Mouse (Mus musculus): ENCODE results near the gene Selenof. TPM values are rescaled to one million over a fixed set of nuclear protein-coding genes. Genes with fewer than 3 reads are reported as not detected.

Gene Selenof
- polyA plus RNA-seq, 1 experiment = 491 TPM

DNA sequence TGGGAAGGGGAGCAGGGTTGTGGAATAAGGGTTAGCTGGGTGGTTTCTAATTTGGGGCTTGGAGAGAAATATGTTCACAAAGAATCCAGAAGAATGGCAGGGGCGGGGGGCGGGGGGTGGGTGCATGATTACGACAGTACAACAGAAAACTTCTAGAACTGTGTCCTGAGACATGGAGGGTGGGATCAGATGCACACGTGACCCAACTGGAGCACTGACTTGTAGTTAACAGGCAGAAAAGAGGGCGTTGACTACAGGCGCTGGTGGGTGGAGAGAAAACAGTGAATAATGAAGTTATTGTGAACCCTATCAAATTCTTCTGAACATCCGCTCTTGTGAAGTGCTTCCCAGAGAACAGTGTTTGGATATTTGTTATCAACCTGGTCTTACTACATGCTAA is 6.2 kb upstream of the Selenof start:
- DNase-seq (ENCODE audit: low spot score) = no peak

GRCm38 (mm10) chr3:144565212-144565611 is 4.9 kb upstream of the Selenof start:
- DNase-seq (ENCODE audit: low spot score) = no peak

- no peak for DNase-seq (ENCODE audit: low spot score)
These were observed 1.2 kb upstream of the Selenof start for GRCm38 (mm10) chr3:144568861-144569361.

DNA sequence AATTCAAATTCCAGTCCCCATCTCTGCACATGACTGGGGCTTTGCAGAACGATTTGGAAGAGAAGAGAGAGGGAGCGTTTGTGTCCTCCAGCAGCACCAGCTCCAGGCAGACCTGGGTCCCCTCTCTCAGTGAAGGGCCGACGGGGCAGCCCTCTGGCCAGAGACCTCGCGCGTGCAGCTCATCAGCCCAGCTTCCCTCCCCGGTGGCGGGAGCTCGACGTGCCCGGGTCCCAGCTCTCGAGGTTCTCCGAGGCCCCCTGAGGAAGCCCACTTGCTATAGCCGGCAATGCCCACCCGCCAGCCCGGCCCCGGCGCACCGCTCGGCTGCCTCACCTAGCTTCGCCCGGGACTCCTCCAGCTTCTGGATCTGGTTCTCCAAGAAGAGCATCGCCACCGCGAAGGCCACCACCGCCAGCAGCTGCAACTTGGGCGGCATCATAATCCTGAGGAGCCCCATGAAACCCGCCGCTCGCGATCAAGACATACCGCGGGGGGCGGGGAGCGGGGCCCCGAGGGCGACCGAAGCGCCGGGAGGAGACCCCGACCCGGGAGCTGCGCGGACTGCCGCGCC is 618 bp upstream of the Selenof start:
- DNase-seq (ENCODE audit: low spot score) = no peak

GRCm38 (mm10) chr3:144570816-144571487 is 848 bp downstream of the Selenof start:
- DNase-seq (ENCODE audit: low spot score) = no peak

DNA sequence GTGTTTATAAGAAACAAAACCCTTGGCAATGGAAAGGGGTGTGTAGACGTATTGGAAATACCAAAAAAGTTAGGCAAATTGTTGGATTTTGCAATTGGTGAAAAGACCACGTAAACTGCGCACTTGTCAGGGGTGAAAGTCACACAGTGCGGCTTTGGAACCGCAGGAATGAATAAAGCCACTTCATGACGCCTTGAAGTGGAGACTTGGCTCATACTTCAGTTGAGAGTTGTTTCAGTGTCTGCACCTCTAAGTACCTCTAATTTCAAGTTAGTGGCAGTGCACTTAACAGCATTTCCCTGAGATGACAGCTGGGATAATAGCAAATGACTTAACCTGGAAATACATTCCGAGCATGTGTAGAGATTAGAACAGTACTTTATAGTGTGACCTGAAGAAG is 4.2 kb downstream of the Selenof start:
- DNase-seq (ENCODE audit: low spot score) = no peak

DNA sequence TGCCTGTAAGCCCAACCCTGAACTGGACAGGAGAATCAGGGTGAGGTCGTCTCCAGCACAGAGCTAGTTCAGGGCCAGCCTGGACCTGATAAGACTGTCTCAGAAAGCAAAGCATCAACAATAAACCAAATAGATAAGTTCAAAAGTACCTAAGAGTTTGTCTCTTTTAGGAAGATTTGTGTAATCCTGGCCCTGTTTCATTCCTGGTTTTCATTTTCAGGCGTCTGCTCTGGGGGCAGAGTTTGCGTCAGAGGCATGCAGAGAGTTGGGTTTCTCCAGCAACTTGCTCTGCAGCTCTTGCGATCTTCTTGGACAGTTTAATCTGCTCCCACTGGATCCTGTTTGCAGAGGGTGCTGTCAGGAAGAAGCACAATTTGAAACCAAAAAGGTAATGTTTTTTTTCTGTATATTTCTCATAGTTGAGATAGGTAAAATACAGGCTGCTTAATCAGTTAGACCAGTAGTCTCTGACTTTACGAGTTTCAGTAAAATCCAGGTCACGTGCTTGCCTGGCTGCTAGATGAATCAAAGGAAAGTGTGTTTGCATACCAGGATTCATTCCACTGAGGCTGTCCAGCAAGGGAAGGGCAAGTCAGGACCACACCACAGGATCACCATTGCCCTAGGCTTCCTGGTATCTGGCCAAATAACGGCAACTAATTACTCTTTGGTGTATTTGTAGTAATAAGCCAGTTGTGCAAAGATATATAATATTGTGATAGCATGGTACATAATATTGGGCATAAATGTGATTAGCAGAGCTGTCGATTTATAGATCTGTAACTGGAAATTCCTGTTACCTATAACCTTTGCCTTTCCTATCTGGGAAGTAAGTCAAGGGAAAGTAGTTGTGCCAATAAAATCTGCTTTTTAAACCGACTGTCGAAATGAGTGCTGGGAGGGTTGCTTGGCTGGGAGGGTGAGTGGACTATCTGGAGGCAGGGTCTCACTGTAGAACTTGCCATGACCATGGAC is 7.5 kb downstream of the Selenof start:
- no peak for DNase-seq (ENCODE audit: low spot score)

GRCm38 (mm10) chr3:144578921-144579320 is 8.8 kb downstream of the Selenof start:
- DNase-seq (ENCODE audit: low spot score) = no peak

DNA sequence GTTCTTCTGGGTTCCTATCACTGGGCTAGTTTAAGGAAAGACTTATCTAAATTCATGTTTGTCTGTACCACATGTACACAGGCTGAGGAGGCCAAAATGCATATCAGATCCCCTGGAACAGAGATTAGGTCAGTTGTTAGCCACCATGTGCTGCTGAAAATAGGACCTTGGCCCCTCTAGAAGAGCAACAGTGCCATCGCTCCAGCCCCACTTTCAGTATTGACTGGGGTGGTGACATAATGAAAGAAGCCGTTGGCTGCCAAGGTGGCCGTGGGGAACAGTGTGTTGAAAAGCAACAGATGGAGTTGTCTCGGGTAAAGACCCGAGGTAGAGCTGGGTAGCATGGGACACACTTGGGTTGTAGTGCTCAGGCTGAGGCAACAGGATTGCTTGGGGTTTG is 9.7 kb downstream of the Selenof start:
- no peak for DNase-seq (ENCODE audit: low spot score)

- DNase-seq (ENCODE audit: low spot score) = no peak
These were observed 10.2 kb downstream of the Selenof start for GRCm38 (mm10) chr3:144580281-144580680.

- no peak for DNase-seq (ENCODE audit: low spot score)
These were observed 11.7 kb downstream of the Selenof start for GRCm38 (mm10) chr3:144581842-144582241.

- no peak for DNase-seq (ENCODE audit: low spot score)
These were observed 12.2 kb downstream of the Selenof start for GRCm38 (mm10) chr3:144582306-144582705.

DNA sequence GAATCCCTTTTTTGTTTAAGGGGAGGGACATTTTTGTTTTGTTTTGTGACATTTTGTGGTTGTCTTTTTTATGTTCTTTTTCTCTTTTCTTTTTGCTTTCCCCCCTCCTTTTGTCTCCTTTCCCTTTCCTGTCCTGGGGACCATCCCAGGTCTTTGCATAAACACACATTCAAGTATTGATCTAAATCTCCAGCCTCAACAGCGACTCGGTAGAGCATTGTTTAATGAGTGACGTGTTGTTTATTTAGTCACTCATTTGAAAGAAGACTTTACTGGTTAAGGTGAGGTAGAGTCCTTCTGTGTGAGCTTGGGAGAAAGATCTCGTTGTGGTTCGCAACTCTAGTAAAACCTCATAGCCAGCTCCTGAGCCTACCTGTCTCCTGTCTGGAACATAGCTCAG is 13.7 kb downstream of the Selenof start:
- no peak for DNase-seq (ENCODE audit: low spot score)

- no peak for DNase-seq (ENCODE audit: low spot score)
These were observed 14.9 kb downstream of the Selenof start for GRCm38 (mm10) chr3:144584789-144585553.

DNA sequence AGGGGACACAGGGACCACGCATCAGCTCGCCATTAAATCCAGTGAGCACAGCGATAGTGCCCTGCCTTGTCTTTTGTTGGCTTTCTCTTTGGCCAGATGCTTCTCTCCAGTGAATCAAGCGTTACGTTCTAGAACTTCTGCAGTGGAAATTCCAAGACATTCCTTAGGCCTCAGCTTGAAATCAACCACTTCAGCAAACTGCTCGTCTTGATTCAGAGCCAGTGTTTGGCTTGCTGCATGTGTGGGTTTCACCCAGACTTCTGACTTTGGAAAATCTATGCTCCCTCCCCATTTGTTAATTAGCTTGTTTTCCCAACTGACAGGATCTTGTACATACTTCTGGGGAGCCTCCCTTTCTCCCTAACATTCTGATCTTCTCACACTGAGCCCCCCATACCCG is 16.6 kb downstream of the Selenof start:
- DNase-seq (ENCODE audit: low spot score) = no peak

DNA sequence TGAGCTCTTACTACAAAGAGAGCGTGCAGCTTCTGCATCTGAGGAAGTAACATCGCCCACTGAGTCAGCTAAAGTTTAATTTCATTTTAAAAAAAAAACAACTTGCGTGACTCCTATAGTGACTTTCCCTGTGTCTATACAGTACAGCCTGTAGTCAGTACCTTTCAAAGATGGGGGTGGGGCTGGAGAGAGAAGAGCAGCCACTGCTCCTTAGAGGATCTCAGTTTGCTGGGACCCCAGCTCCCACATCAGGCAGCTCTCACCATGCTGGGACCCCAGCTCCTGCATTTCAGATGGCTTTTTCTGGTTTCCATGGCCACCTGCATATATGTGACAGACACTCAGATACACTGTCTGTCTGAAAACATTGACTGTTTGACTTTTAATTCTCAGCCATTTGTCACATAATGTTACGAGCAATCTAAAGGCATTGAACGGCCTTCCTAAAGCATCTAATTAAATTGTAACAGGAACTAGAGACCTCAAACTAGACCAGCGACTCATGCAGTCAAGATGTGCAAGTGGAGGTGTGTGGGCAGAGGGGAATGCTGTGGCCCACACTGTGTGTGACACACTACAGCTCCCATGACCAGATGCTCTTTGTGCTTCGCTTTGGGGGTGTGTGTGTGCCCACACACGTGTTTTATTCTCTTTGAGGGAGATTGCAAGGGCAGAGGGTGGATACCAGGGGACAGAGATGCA is 19.2 kb downstream of the Selenof start:
- no peak for DNase-seq (ENCODE audit: low spot score)

DNA sequence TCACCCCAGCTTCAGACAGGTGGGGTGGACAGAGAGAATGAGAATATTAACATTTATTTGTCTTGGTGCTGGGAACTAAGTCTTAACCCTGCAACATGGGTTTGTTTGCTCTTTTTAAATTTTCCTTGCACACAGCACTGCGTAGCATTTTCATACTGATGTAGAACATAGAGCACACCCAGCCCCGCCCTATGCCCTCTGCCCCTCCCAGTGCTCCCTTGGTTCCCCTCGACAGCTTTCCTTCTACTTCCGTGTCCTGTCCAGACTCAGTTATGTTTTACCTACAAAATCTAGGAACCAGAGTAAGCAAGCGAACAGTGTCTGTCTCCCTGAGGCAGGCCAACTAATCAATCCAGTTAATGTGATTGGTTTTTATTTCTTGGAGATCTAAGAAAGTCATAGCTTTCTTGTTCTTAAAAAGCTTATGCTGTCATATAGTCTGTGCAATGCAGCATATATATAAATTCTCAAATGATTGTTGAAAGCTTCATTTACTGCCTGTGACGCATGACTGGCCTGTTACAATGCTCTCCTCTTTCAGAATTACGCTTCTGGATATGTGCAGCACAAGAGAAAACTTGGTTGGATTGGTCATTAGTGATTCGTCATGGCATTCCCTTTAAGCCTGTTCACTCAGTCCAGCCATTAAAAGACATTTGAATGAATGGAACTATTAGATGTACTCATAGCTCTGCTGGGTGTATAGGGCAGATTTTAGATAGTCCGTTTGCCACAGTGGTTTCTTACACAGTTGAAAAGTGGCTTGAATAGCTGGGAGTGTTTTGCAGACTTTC is 23.1 kb downstream of the Selenof start:
- no peak for DNase-seq (ENCODE audit: low spot score)

DNA sequence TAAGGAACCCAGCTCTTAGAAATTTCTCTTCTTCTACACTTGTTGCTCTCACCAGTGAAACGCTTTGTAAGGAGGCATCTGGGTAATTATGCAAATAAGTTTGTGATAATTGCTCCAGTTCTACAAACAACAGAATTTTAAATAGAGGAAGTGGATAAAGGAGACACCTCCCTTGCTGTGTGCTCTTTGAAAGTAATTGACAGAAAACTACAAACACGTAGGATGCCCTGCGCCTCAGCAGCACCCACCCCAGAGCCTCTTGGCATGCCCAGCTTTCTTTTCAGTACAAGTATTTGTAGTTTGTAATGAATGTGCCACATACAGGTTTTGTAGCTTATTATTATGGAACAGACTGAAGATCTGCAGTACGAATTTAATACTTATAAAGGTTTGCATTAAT is 27.0 kb downstream of the Selenof start:
- no peak for DNase-seq (ENCODE audit: low spot score)

GRCm38 (mm10) chr3:144597790-144598467 is 27.8 kb downstream of the Selenof start:
- no peak for DNase-seq (ENCODE audit: low spot score)

- DNase-seq (ENCODE audit: low spot score) = no peak
These were observed 32.3 kb downstream of the Selenof start for GRCm38 (mm10) chr3:144602413-144602812.
